Mouse (Mus musculus): ENCODE results near the gene Cchcr1. TPM values are rescaled to one million over a fixed set of nuclear protein-coding genes. Genes with fewer than 3 reads are reported as not detected.

Cchcr1 gene
- polyA plus RNA-seq, 1 experiment = 19.3 TPM

DNA sequence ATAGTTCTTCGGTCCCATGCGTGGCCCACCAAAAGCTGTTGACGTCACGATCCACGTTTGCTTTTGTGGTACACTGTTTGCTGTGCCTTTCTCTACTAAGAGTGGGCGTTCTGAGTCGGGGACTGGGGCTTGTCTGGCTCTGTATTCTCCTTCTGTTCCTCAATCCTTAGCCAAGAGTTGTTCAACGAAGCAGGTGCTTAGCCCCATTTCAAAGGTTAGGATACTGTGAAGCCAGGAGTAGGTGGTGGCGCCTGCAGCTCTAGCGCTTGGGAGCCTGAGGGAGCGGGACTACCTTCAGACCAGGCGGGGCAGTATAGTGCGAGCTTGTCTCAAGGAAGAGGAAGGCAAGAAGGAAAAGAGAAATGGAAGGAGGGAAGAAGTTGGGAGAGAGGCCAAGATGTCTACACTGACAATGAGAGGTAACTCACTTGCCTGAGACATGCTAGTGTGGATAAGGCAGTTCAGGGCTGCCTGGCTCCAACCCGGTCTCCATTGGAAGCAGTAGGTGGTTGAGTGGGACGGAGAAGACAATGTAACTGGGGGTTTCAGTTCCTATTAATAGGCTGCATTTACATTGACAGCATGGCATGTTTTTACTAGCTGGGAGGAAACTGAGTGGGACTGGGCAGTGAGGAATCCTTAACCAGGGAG, 26.0 kb downstream of the Cchcr1 start:
- WGBS = 84% methylated on average over 15 of the region's 15 CpGs
- Histone ChIP-seq H3K4me3 (ENCODE audit: control insufficient read depth, insufficient read depth, low read length) (no peak overlapping the region), H3K27ac (ENCODE audit: control insufficient read depth, insufficient read depth, low read length) (no peak overlapping the region), H3K27me3 (ENCODE audit: control insufficient read depth, insufficient read depth, low read length) (no peaks in the 10 kb centered on the region), H3K4me1 (replicated peaks; ENCODE audit: control insufficient read depth, insufficient read depth, low read length) (0 out of 2 replicates have a peak, but pooled peaks cover 2% of the 10 kb centered on the region), H3K36me3 (ENCODE audit: control insufficient read depth, insufficient read depth, low read length) (no peaks in the 10 kb centered on the region)
- TF ChIP-seq CTCF (IDR thresholded peaks at IDR 0.05; ENCODE audit: borderline replicate concordance, control insufficient read depth, extremely low read depth, insufficient read depth, low read length, poor library complexity) (no peak), POLR2A (IDR thresholded peaks at IDR 0.05; ENCODE audit: control insufficient read depth, extremely low read depth, insufficient read depth, low read length, poor library complexity) (no peak)
- DNase-seq = no peak

DNA sequence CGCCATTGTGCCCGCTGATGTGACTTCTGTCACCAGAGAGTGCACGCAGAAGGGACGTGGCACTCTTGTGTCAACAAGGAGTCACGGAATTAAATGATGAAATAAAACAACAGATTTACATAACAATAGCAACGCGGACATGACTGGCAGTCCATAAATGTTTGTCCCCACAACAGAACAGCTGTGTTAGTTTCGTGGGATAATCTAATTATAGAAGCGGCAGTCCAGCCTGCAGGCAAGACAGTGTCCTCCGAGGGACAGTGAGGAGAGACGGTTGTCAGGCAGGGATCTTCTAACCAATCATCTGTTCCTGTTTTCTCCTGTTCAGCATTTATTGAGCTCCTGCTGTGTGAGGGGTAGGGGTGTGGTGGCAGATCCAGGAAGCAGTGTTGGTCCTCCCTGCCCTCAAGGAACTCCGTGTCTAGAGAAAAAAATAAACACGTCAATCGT, 26.5 kb downstream of the Cchcr1 start:
- Histone ChIP-seq H3K36me3 (ENCODE audit: control insufficient read depth, insufficient read depth, low read length) (no peaks in the 10 kb centered on the region), H3K4me3 (ENCODE audit: control insufficient read depth, insufficient read depth, low read length) (no peak overlapping the region), H3K4me1 (replicated peaks; ENCODE audit: control insufficient read depth, insufficient read depth, low read length) (0 out of 2 replicates have a peak, but pooled peaks cover 2% of the 10 kb centered on the region), H3K27me3 (ENCODE audit: control insufficient read depth, insufficient read depth, low read length) (no peaks in the 10 kb centered on the region), H3K27ac (ENCODE audit: control insufficient read depth, insufficient read depth, low read length) (no peak overlapping the region)
- DNase-seq = no peak
- TF ChIP-seq CTCF (IDR thresholded peaks at IDR 0.05; ENCODE audit: borderline replicate concordance, control insufficient read depth, extremely low read depth, insufficient read depth, low read length, poor library complexity) (no peak), POLR2A (IDR thresholded peaks at IDR 0.05; ENCODE audit: control insufficient read depth, extremely low read depth, insufficient read depth, low read length, poor library complexity) (no peak)
- 65% methylated on average over 14 of the region's 14 CpGs for WGBS

DNA sequence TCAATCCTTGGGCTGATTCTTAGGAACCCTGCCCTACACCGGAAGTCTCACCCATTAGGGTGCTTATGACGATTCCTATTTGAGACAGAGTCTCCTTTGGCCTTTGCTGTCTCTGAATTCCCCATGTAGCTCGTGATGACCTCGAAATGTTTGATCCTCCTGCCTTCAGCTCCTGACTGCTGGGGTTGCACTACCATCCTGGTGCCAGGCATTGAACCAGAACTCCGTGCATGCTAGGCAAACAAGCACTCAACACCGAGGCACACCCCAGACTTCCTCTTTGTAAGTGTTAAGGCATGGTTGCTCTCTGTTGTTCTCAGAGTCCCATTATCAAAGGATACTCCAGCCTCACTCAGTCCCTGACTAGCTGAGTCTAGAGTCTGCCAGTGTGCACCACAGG, 27.1 kb downstream of the Cchcr1 start:
- Histone ChIP-seq H3K27ac (ENCODE audit: control insufficient read depth, insufficient read depth, low read length) (no peak overlapping the region), H3K27me3 (ENCODE audit: control insufficient read depth, insufficient read depth, low read length) (no peaks in the 10 kb centered on the region), H3K36me3 (ENCODE audit: control insufficient read depth, insufficient read depth, low read length) (no peaks in the 10 kb centered on the region), H3K4me3 (ENCODE audit: control insufficient read depth, insufficient read depth, low read length) (no peak overlapping the region), H3K4me1 (replicated peaks; ENCODE audit: control insufficient read depth, insufficient read depth, low read length) (0 out of 2 replicates have a peak, but pooled peaks cover 2% of the 10 kb centered on the region)
- 63% methylated on average over 6 of the region's 6 CpGs for WGBS
- no peak for TF ChIP-seq CTCF (IDR thresholded peaks at IDR 0.05; ENCODE audit: borderline replicate concordance, control insufficient read depth, extremely low read depth, insufficient read depth, low read length, poor library complexity)
- no peak for TF ChIP-seq POLR2A (IDR thresholded peaks at IDR 0.05; ENCODE audit: control insufficient read depth, extremely low read depth, insufficient read depth, low read length, poor library complexity)
- no peak for DNase-seq

GRCm38 (mm10) chr17:35544680-35545079, 27.8 kb downstream of the Cchcr1 start:
- WGBS = 44% methylated on average over 6 of the region's 6 CpGs
- Histone ChIP-seq H3K36me3 (ENCODE audit: control insufficient read depth, insufficient read depth, low read length) (no peaks in the 10 kb centered on the region), H3K27me3 (ENCODE audit: control insufficient read depth, insufficient read depth, low read length) (no peaks in the 10 kb centered on the region), H3K27ac (ENCODE audit: control insufficient read depth, insufficient read depth, low read length) (no peak overlapping the region), H3K4me3 (ENCODE audit: control insufficient read depth, insufficient read depth, low read length) (no peak overlapping the region), H3K4me1 (replicated peaks; ENCODE audit: control insufficient read depth, insufficient read depth, low read length) (0 out of 2 replicates have a peak, but pooled peaks cover 2% of the 10 kb centered on the region)
- TF ChIP-seq POLR2A (IDR thresholded peaks at IDR 0.05; ENCODE audit: control insufficient read depth, extremely low read depth, insufficient read depth, low read length, poor library complexity) = no peak
- peak; percentile 87 for TF ChIP-seq CTCF (IDR thresholded peaks at IDR 0.05; ENCODE audit: borderline replicate concordance, control insufficient read depth, extremely low read depth, insufficient read depth, low read length, poor library complexity)
- DNase-seq = peak; percentile 43

DNA sequence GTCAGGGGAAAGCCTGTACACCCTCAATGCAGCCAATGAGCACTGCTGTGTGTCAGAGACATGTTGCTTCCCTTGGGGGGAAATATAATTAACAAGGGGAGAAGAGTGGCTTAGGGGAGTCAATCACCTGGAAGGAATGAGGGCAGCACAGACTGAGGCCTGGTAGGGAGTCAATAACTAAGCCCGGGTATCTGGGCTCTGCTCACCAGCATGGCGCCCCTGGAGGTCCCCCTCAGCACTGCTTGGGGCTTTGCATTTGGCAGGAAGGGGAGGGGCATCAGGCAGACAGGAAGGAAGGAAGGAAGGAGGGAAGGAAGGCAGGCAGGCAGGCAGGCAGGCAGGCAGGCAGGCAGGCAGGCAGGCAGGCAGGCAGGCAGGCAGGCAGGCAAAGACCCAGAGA, 30.6 kb downstream of the Cchcr1 start:
- H3K27me3 ChIP-seq (ENCODE audit: control insufficient read depth, insufficient read depth, low read length) = no peaks in the 10 kb centered on the region
- WGBS = 85% methylated on average over 2 of the region's 2 CpGs
- H3K4me3 ChIP-seq (ENCODE audit: control insufficient read depth, insufficient read depth, low read length) = no peak overlapping the region
- H3K36me3 ChIP-seq (ENCODE audit: control insufficient read depth, insufficient read depth, low read length) = no peaks in the 10 kb centered on the region
- TF ChIP-seq CTCF (IDR thresholded peaks at IDR 0.05; ENCODE audit: borderline replicate concordance, control insufficient read depth, extremely low read depth, insufficient read depth, low read length, poor library complexity) = no peak
- TF ChIP-seq POLR2A (IDR thresholded peaks at IDR 0.05; ENCODE audit: control insufficient read depth, extremely low read depth, insufficient read depth, low read length, poor library complexity) = no peak
- H3K4me1 ChIP-seq (replicated peaks; ENCODE audit: control insufficient read depth, insufficient read depth, low read length) = 0 out of 2 replicates have a peak, but pooled peaks cover 2% of the 10 kb centered on the region
- no peak for DNase-seq
- H3K27ac ChIP-seq (ENCODE audit: control insufficient read depth, insufficient read depth, low read length) = no peak overlapping the region

DNA sequence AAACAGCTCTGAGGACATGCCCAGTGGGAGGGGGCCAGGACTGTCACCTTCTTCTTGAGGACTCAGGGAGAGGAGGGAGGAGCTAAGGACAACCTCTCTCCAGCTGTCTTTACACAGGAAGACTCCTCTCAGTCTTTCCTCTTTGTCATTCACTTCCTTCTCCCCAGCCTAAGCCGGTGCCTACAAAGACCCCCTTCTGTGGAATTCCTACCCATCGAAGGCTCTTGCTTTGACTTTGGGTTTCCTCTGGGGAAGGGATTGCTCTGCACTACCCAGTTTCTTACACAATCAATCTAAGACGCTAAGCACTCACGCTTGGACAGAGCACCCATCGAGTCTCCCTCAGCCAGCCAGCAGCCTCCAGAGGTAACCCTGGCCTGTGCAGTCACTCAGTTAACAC, 31.7 kb downstream of the Cchcr1 start:
- no peak for TF ChIP-seq CTCF (IDR thresholded peaks at IDR 0.05; ENCODE audit: borderline replicate concordance, control insufficient read depth, extremely low read depth, insufficient read depth, low read length, poor library complexity)
- no peak for TF ChIP-seq POLR2A (IDR thresholded peaks at IDR 0.05; ENCODE audit: control insufficient read depth, extremely low read depth, insufficient read depth, low read length, poor library complexity)
- H3K27ac ChIP-seq (ENCODE audit: control insufficient read depth, insufficient read depth, low read length) = no peak overlapping the region
- 0 out of 2 replicates have a peak, but pooled peaks cover 2% of the 10 kb centered on the region for H3K4me1 ChIP-seq (replicated peaks; ENCODE audit: control insufficient read depth, insufficient read depth, low read length)
- no peak overlapping the region for H3K4me3 ChIP-seq (ENCODE audit: control insufficient read depth, insufficient read depth, low read length)
- H3K27me3 ChIP-seq (ENCODE audit: control insufficient read depth, insufficient read depth, low read length) = no peaks in the 10 kb centered on the region
- DNase-seq = no peak
- no peaks in the 10 kb centered on the region for H3K36me3 ChIP-seq (ENCODE audit: control insufficient read depth, insufficient read depth, low read length)
- WGBS = 37% methylated on average over 5 of the region's 5 CpGs

Measured in thymus, adult 2 months (tissue).